Mouse (Mus musculus): ENCODE data around the gene Flt1.

GRCm38 (mm10) chr5:147769918-147770317 is 44.1 kb upstream of the Flt1 start:
- TF ChIP-seq POLR2A (IDR thresholded peaks at IDR 0.05; ENCODE audit: control insufficient read depth, extremely low read depth, insufficient read depth, low read length, poor library complexity) (no peak), CTCF (IDR thresholded peaks at IDR 0.05; ENCODE audit: borderline replicate concordance, control insufficient read depth, extremely low read depth, insufficient read depth, low read length, poor library complexity) (no peak)
